Mouse (Mus musculus): ENCODE results near the gene Myo16.

GRCm38 (mm10) chr8:10199301-10199700 lies 45.6 kb downstream of the Myo16 start:
- TF ChIP-seq CTCF (IDR thresholded peaks at IDR 0.05; ENCODE audit: low read depth) (no peak), EP300 (optimal IDR thresholded peaks at IDR 0.05) (no peak)

Measured in stomach, postnatal 0 days (tissue).